Mouse (Mus musculus) liver, embryonic 14.5 days (tissue): ENCODE results near the gene Dusp11. TPM values are rescaled to one million over a fixed set of nuclear protein-coding genes. Genes with fewer than 3 reads are reported as not detected.
"Not testable (repeated sequence)": the region's sequence is repeated elsewhere in the genome, so short reads cannot be mapped to it uniquely, and the experiment has no call there.

Source experiments
- ATAC-seq: fragments of 200-750 bp; cut with Nextera tagmentation; 2 replicates; pipeline ENCODE4 v1.8.0; 2017; ENCODE audit warnings: moderate number of reproducible peaks, mild to moderate bottlenecking, moderate library complexity; ENCODE audit not compliant: insufficient read depth
- DNase-seq, 3 experiments: peaks; one replicate each; pipeline ENCODE4 v3.0.0-alpha.2; 2012 to 2013; ENCODE audit warnings: low read depth in 3 of 3, low spot score in 3 of 3
- H3K27ac ChIP-seq: fragments of 300-500 bp; sonication (generic); 2 replicates; pipeline ENCODE4 v1.5.1; 2014; ENCODE audit warnings: moderate library complexity, mild to moderate bottlenecking, control low read depth, inconsistent platforms
- H3K27me3 ChIP-seq: fragments of 300-500 bp; sonication (generic); 2 replicates; pipeline ENCODE4 v1.6.1; 2014; ENCODE audit warnings: mild to moderate bottlenecking, low read length, moderate library complexity; ENCODE audit not compliant: control insufficient read depth, insufficient read depth
- H3K36me3 ChIP-seq: fragments of 300-500 bp; sonication (generic); replicated peaks from 2 replicates; pipeline ENCODE4 v1.6.1; 2014; ENCODE audit warnings: low read depth; ENCODE audit not compliant: control insufficient read depth, insufficient read depth
- H3K4me1 ChIP-seq, 2 experiments: fragments of 200-500 bp in 1 of 2; fragments of 300-500 bp in 1 of 2; sonication (generic) in 1 of 2; replicated peaks; 2 replicates each; pipeline ENCODE4 v1.6.1; 2012 to 2014; ENCODE audit warnings: antibody characterized with exemption in 1 of 2, inconsistent platforms in 1 of 2, low read length in 1 of 2; ENCODE audit not compliant: control insufficient read depth in 2 of 2, insufficient read depth in 2 of 2
- H3K4me2 ChIP-seq: fragments of 300-500 bp; sonication (generic); 2 replicates; pipeline ENCODE4 v1.6.1; 2014; ENCODE audit warnings: low read depth, mild to moderate bottlenecking, control low read depth, moderate library complexity
- H3K4me3 ChIP-seq, 2 experiments: fragments of 200-500 bp in 1 of 2; fragments of 300-500 bp in 1 of 2; sonication (generic) in 1 of 2; 2 replicates each; pipeline ENCODE4 v1.5.1; 2012 to 2014; ENCODE audit warnings: low read depth in 2 of 2, low read length in 2 of 2, mild to moderate bottlenecking in 2 of 2, control low read depth in 1 of 2, inconsistent platforms in 1 of 2, moderate library complexity in 1 of 2; ENCODE audit not compliant: insufficient read depth in 1 of 2
- H3K9ac ChIP-seq: fragments of 300-500 bp; sonication (generic); replicated peaks from 2 replicates; pipeline ENCODE4 v1.6.1; 2014; ENCODE audit warnings: mild to moderate bottlenecking, control low read depth, moderate library complexity
- H3K9me3 ChIP-seq: fragments of 300-500 bp; sonication (generic); 2 replicates; pipeline ENCODE4 v1.6.1; 2016; ENCODE audit warnings: low read length, mixed read lengths; ENCODE audit not compliant: control insufficient read depth
- CTCF ChIP-seq: IDR thresholded peaks from 2 replicates; pipeline ENCODE4 v1.5.1; 2016; ENCODE audit warnings: antibody characterized with exemption, low read depth, control low read depth
- EP300 ChIP-seq: IDR thresholded peaks from 2 replicates; pipeline ENCODE4 v1.6.1; 2016; ENCODE audit warnings: antibody characterized with exemption, low read depth
- WGBS: fragments of 180-500 bp; shearing (Covaris S2); extraction: QIAGEN DNeasy Blood & Tissue Kit; methylation state at CpG from one replicate; pipeline ENCODE4 v1.1.7; 2014; ENCODE audit not compliant: insufficient replicate concordance; 5-methylcytosine and 5-hydroxymethylcytosine counted together
- polyA plus RNA-seq, 2 experiments: library from polyadenylated mRNA; depleted of rRNA in 1 of 2; stranded (reverse) in 1 of 2; unstranded in 1 of 2; fragments of >200 nt; fragmentation: Nextera tagmentation in 1 of 2; extraction: Ambion mirVana in 1 of 2; gene quantifications; 2 replicates each; pipeline versions ENCODE4 v1.2.1 to v1.2.3; 2012 to 2014

Gene Dusp11
- polyA plus RNA-seq, 2 experiments, result 20.3 to 30.4 TPM

DNA sequence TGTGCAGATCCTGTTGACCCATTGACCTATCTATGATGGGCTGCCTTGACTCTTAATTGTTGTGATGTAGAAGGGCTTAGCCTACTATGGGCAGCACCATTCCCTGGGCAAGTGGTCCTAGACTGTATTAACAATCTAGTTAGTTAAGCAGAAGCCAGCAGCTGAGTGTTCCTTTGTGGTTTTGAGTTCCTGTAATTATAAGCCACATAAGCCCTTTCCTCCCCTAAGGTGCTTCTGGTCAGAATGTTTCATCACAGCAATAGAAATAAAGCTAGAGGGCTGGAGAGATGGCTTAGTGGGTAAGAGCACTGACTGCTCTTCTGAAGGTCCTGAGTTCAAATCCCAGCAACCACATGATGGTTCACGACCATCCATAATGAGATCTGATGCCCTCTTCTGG lies 37.8 kb downstream of the Dusp11 start:
- Histone ChIP-seq H3K36me3 (peaks cover 24% of the 10 kb centered on the region), H3K4me1 (no peaks in the 10 kb centered on the region), H3K4me2 (no peak overlapping the region), H3K9me3 (no peaks in the 10 kb centered on the region), H3K27ac (no peak overlapping the region), H3K9ac (no peak overlapping the region), H3K4me3 (no peak overlapping the region), H3K27me3 (no peaks in the 10 kb centered on the region)
- WGBS, result 76% methylated on average over 1 of the region's 1 CpGs
- DNase-seq, result no peak
- no peak for ATAC-seq
- TF ChIP-seq EP300 (no peak), CTCF (no peak)

- no peak for ATAC-seq
- TF ChIP-seq EP300 (no peak), CTCF (no peak)
- Histone ChIP-seq H3K4me3 (no peak overlapping the region), H3K9me3 (no peaks in the 10 kb centered on the region), H3K4me2 (no peak overlapping the region), H3K9ac (no peak overlapping the region), H3K27ac (no peak overlapping the region), H3K4me1 (peaks cover 9 to 11% of the 10 kb centered on the region in 2 experiments), H3K27me3 (no peaks in the 10 kb centered on the region), H3K36me3 (peaks cover 2% of the 10 kb centered on the region; the same call in 1 of the 2 replicates)
- WGBS, result 78% methylated on average over 4 of the region's 4 CpGs
- no peak for DNase-seq
These were observed 42.1 kb downstream of the Dusp11 start for GRCm38 (mm10) chr6:85919401-85919800.

GRCm38 (mm10) chr6:85918341-85918740 lies 43.1 kb downstream of the Dusp11 start:
- peaks cover 11 to 12% of the 10 kb centered on the region in 2 experiments for H3K4me1 ChIP-seq
- not testable (repeated sequence) for H3K9ac ChIP-seq, H3K4me2 ChIP-seq, DNase-seq, H3K36me3 ChIP-seq, H3K9me3 ChIP-seq, ATAC-seq, H3K27ac ChIP-seq, H3K27me3 ChIP-seq, H3K4me3 ChIP-seq
- 74% methylated on average over 3 of the region's 3 CpGs for WGBS

DNA sequence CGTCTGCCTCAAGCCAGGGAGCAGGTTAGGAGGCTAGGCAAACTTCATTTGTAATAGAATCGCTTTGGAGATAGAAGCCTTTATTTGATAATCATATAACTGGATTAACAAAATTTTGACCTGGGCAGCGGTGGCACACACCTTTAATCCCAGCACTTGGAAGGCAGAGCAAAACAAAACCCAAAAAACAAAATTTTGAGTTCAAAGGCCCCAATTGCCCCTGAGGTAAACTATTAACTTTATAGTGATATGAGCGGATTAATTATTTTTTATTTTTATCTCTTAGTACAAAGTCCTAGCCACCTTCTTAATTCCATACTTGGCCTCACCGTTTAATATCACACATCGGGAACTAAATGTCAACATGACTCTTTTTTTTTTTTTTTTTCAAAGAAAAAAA lies 44.9 kb downstream of the Dusp11 start:
- Histone ChIP-seq H3K9me3 (no peaks in the 10 kb centered on the region), H3K4me3 (peak overlapping the region; percentile 75 to 78), H3K27me3 (no peaks in the 10 kb centered on the region), H3K27ac (peak overlapping the region; percentile 75), H3K4me1 (peaks cover 11 to 14% of the 10 kb centered on the region in 2 experiments), H3K36me3 (no peaks in the 10 kb centered on the region), H3K4me2 (peak overlapping the region; percentile 94), H3K9ac (peak overlapping the region; percentile 67)
- TF ChIP-seq EP300 (no peak), CTCF (no peak)
- ATAC-seq (no peak), DNase-seq (no peak)
- 67% methylated on average over 6 of the region's 6 CpGs for WGBS

DNA sequence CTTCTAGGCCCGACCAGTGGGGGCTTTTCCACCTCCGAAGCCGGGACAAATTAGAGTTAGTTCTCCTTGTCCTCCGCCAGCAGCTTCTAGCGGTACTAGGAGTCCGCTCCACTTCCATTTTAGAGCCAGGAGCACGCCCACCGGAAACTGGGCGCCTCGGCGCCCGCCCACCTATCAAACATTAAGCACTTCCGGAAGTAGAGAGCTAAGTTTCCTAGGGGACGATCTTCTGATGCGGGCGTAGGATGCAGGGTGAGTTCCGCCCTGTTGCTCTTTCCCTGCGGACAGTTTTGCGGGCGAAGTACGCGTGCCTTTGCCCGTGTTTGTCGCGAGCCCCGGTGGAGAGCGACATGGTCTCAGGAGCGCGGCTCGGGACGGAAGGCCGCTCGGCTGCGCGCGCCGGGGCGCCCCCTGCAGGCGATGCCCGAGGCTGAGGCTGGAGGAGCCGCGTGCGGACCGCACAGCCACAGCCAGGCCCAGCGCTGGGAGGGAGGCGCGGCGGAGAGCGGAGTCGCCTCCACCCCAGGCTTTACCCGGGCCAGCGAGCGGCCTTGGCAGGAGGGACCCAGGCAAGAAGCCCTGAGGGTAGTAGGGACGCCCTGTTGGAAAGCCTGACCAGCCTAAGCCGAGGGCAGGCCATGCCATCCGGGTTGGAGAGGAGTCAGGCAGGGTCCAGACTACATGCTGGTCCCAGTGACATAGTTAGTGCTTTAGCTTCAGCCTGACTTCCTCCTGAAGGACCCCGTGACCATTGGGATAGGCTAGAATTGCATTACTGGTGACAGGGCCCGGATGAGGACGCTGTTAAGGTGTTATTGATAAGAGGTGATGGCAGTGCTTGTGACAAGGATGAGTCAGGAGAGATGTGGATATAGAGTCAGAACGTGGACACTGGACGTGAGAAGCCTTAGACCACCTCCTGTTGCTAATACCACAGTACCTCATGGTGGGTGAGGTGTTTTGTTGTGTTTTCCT lies 45.6 kb downstream of the Dusp11 start, which contains the start of gene Nat8f1:
Nat8f1 (minus strand) TSS at position 149 of the 975 bp plus-strand sequence.
- Histone ChIP-seq H3K4me1 (peaks cover 11 to 16% of the 10 kb centered on the region in 2 experiments), H3K9ac (peak within 1 kb of the TSS; percentile 81), H3K27ac (peak within 1 kb of the TSS; percentile 75), H3K4me2 (peak within 1 kb of the TSS; percentile 94), H3K4me3 (peak within 1 kb of the TSS; percentile 75 to 78)
- not testable (repeated sequence) for H3K27me3 ChIP-seq, H3K36me3 ChIP-seq, H3K9me3 ChIP-seq
- ATAC-seq (peak; percentile 96), DNase-seq (peak; percentile 82 to 85 (median 84))
- WGBS, result under 1% methylated on average over 60 of the region's 61 CpGs
- peak; percentile 66 for TF ChIP-seq CTCF
